Mouse (Mus musculus) CH12.LX (cell line): ENCODE data around the gene Lrrc57. TPM values are rescaled to one million over a fixed set of nuclear protein-coding genes. Genes with fewer than 3 reads are reported as not detected.

Source experiments
- DNase-seq: peaks from one replicate; pipeline ENCODE4 v3.0.0-alpha.2; 2013; ENCODE audit errors: extremely low read depth
- H3K27ac ChIP-seq: 2 replicates; pipeline ENCODE4 v1.5.1; 2012; ENCODE audit warnings: low read depth, mild to moderate bottlenecking, control low read depth, moderate library complexity; ENCODE audit not compliant: insufficient read depth
- H3K27me3 ChIP-seq: replicated peaks from 2 replicates; pipeline ENCODE3; 2012; ENCODE audit warnings: inconsistent platforms
- H3K36me3 ChIP-seq, 2 experiments: replicated peaks in 1 of 2; 2 replicates each; pipeline versions ENCODE3 to v1.6.1; 2012; ENCODE audit warnings: inconsistent platforms in 1 of 2, low read length in 1 of 2, mild to moderate bottlenecking in 1 of 2, mixed read lengths in 1 of 2, moderate library complexity in 1 of 2; ENCODE audit not compliant: control insufficient read depth in 1 of 2, insufficient read depth in 1 of 2
- H3K4me1 ChIP-seq, 2 experiments: 2 replicates each; pipeline ENCODE4 v1.6.1; 2012; ENCODE audit warnings: inconsistent platforms in 1 of 2, moderate library complexity in 1 of 2; ENCODE audit not compliant: insufficient read depth in 2 of 2, control insufficient read depth in 1 of 2
- H3K4me2 ChIP-seq: 2 replicates; pipeline ENCODE4 v1.6.1; 2012; ENCODE audit warnings: low read depth, mild to moderate bottlenecking, control low read depth; ENCODE audit not compliant: poor library complexity, insufficient read depth, severe bottlenecking
- H3K4me3 ChIP-seq, 3 experiments: fragments of 150-350 bp in 1 of 3; sonication (generic) in 1 of 3; replicated peaks in 1 of 3; 2 replicates each; pipeline versions ENCODE3 to v1.5.1; 2011 to 2012; ENCODE audit warnings: low read depth in 2 of 3, low read length in 2 of 3, mild to moderate bottlenecking in 2 of 3, moderate library complexity in 2 of 3, control low read depth in 1 of 3, improper control_type of control experiment in 1 of 3, inconsistent platforms in 1 of 3, mixed read lengths in 1 of 3; ENCODE audit not compliant: poor library complexity in 1 of 3
- H3K79me2 ChIP-seq: replicated peaks from 2 replicates; pipeline ENCODE4 v1.6.1; 2012; ENCODE audit warnings: mild to moderate bottlenecking, moderate library complexity; ENCODE audit not compliant: control insufficient read depth, poor library complexity, insufficient read depth, severe bottlenecking; ENCODE audit errors: extremely low read depth
- H3K9ac ChIP-seq: 2 replicates; pipeline ENCODE4 v1.6.1; 2012; ENCODE audit warnings: low read depth, mild to moderate bottlenecking, control low read depth, moderate library complexity; ENCODE audit not compliant: insufficient read depth
- H3K9me3 ChIP-seq: replicated peaks from 2 replicates; pipeline ENCODE3; 2012; ENCODE audit warnings: low read length, inconsistent platforms, mixed read lengths
- CHD1 ChIP-seq: IDR thresholded peaks from 2 replicates; pipeline ENCODE4 v1.6.1; 2012; ENCODE audit warnings: low read depth, low read length, improper control_type of control experiment, inconsistent platforms
- E2F4 ChIP-seq: IDR thresholded peaks from 2 replicates; pipeline ENCODE4 v1.6.1; 2011; ENCODE audit warnings: low read depth, low read length, improper control_type of control experiment; ENCODE audit not compliant: insufficient replicate concordance
- ELF1 ChIP-seq: IDR thresholded peaks from 2 replicates; pipeline ENCODE4 v1.6.1; 2014; ENCODE audit warnings: low read depth, mild to moderate bottlenecking, inconsistent platforms, low read length, improper control_type of control experiment
- EP300 ChIP-seq: IDR thresholded peaks from 2 replicates; pipeline ENCODE4 v1.6.1; 2011; ENCODE audit warnings: low read length, improper control_type of control experiment
- GABPA ChIP-seq: IDR thresholded peaks from 2 replicates; pipeline ENCODE4 v1.6.1; 2012; ENCODE audit warnings: low read depth, low read length, improper control_type of control experiment, inconsistent platforms; ENCODE audit not compliant: insufficient replicate concordance
- IRF4 ChIP-seq: IDR thresholded peaks from 2 replicates; pipeline ENCODE4 v1.6.1; 2014; ENCODE audit warnings: low read depth, mild to moderate bottlenecking, inconsistent platforms, low read length, improper control_type of control experiment
- MAZ ChIP-seq: IDR thresholded peaks from 2 replicates; pipeline ENCODE4 v1.6.1; 2012; ENCODE audit warnings: low read depth, mild to moderate bottlenecking, inconsistent platforms, low read length, improper control_type of control experiment, moderate library complexity
- MYC ChIP-seq: IDR thresholded peaks from 2 replicates; pipeline ENCODE4 v1.6.1; 2011; ENCODE audit warnings: low read depth, mild to moderate bottlenecking, improper control_type of control experiment, low read length
- PAX5 ChIP-seq: IDR thresholded peaks from 2 replicates; pipeline ENCODE4 v1.6.1; 2012; ENCODE audit warnings: low read length, inconsistent platforms, mixed read lengths
- POLR2A ChIP-seq: IDR thresholded peaks from 2 replicates; pipeline ENCODE4 v1.6.1; 2011; ENCODE audit warnings: low read depth, mild to moderate bottlenecking, improper control_type of control experiment, low read length
- POLR2AphosphoS2 ChIP-seq: IDR thresholded peaks from 2 replicates; pipeline ENCODE4 v1.6.1; 2011; ENCODE audit warnings: low read depth, low read length, improper control_type of control experiment
- TBP ChIP-seq: conservative IDR thresholded peaks from 2 replicates; pipeline ENCODE4 v1.6.1; 2011; ENCODE audit warnings: low read depth, low read length, improper control_type of control experiment
- USF1 ChIP-seq: IDR thresholded peaks from 2 replicates; pipeline ENCODE4 v1.6.1; 2014; ENCODE audit warnings: low read depth, mild to moderate bottlenecking, inconsistent platforms, low read length, improper control_type of control experiment
- USF2 ChIP-seq: conservative IDR thresholded peaks from 2 replicates; pipeline ENCODE4 v1.6.1; 2011; ENCODE audit warnings: low read depth, low read length, improper control_type of control experiment
- ZC3H11A ChIP-seq: IDR thresholded peaks from 2 replicates; pipeline ENCODE4 v1.6.1; 2012; ENCODE audit warnings: low read depth, mild to moderate bottlenecking, inconsistent platforms, low read length, improper control_type of control experiment
- ZKSCAN1 ChIP-seq: IDR thresholded peaks from 2 replicates; pipeline ENCODE4 v1.6.1; 2012; ENCODE audit warnings: low read depth, inconsistent platforms, low read length, improper control_type of control experiment, borderline replicate concordance
- ZMIZ1 ChIP-seq: IDR thresholded peaks from 2 replicates; pipeline ENCODE4 v1.6.1; 2012; ENCODE audit warnings: low read depth, mild to moderate bottlenecking, inconsistent platforms, low read length, improper control_type of control experiment
- ZNF384 ChIP-seq: IDR thresholded peaks from 2 replicates; pipeline ENCODE4 v1.6.1; 2012; ENCODE audit warnings: low read depth, low read length, improper control_type of control experiment, inconsistent platforms
- dilution Hi-C: fragments of 300-500 bp; cut with MboI; formaldehyde crosslinking; loops from 2 replicates; pipeline ENCODE4 v1.14.3; 2020; ENCODE audit warnings: low sequenced_read_pairs; ENCODE audit not compliant: extremely low pct_unique_long_range_greater_than_20kb, extremely low pct_ligation_motif_present
- in situ Hi-C: fragments of 300-500 bp; cut with MboI; formaldehyde crosslinking; loops from 3 replicates; pipeline ENCODE4 v1.14.3; 2019; ENCODE audit warnings: low sequenced_read_pairs, low pct_ligation_motif_present, low pct_unique_long_range_greater_than_20kb, mixed read lengths
- polyA plus RNA-seq: library from polyadenylated mRNA; unstranded; fragments of >175 nt; gene quantifications from 2 replicates; pipeline ENCODE4 v1.2.1, GENCODE M21; 2012; ENCODE audit warnings: low read depth; ENCODE audit not compliant: insufficient read length
- total RNA-seq, 2 experiments: library from RNA; depleted of rRNA; stranded (reverse); fragments of 300-350 nt in 1 of 2; fragments of >200 nt in 1 of 2; gene quantifications; 2 replicates each; pipeline ENCODE4 v1.2.3; 2012 to 2014

Gene Lrrc57
- total and polyA plus RNA-seq, 3 experiments: 8.9 to 15.6 (median 10.3) TPM

GRCm38 (mm10) chr2:120628076-120628865 is 19.0 kb upstream of the Lrrc57 start:
- no peaks in the 10 kb centered on the region for H3K9me3 ChIP-seq
- no peaks in the 10 kb centered on the region for H3K79me2 ChIP-seq
- no peaks in the 10 kb centered on the region for H3K36me3 ChIP-seq
- no peaks in the 10 kb centered on the region for H3K27me3 ChIP-seq
- TF ChIP-seq IRF4 (no peak), ZNF384 (peak; percentile 70), ELF1 (peak; percentile 34; the same call in 1 of the 2 replicates), TBP (peak; percentile 94), EP300 (no peak), POLR2AphosphoS2 (no peak), PAX5 (no peak), GABPA (no peak), MAZ (0 out of 2 replicates have a peak, but pooled peaks have one; percentile 2), CHD1 (peak; percentile 62; the same call in 1 of the 2 replicates), POLR2A (peak; percentile 40; the same call in 1 of the 2 replicates)
- TF ChIP-seq, all 38 proteins: peak for 6
- no peak for DNase-seq
- Histone ChIP-seq H3K4me2 (peak overlapping the region; percentile 67), H3K4me3 (peak overlapping the region; percentile 44 to 58 (median 50)), H3K4me1 (peaks cover 3 to 13% of the 10 kb centered on the region in 2 experiments; a peak in 2 of 4 replicates), H3K27ac (no peak overlapping the region), H3K9ac (peak overlapping the region; percentile 47; the same call in 1 of the 2 replicates)
- dilution Hi-C loops: no loop called here
- in situ Hi-C loops: no loop called here

DNA sequence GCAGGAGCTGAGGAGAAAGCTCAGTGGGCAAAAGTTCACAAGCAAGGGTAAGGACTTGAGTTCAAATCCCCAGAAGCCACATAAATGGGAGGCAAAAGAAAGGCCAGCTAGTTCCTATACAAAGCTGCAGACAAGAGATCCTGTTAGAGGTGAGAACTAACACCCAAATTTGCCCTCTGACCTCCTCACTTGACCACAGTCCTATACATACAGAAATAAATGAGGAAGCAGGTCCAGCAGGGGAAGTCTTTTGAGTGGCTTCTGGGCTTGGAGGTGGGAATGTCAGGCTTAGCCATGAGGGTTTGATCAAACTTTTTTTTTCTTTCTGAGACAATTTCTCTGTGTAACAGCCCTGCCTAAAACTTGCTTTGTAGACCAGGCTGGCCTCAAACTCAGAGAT is 13.6 kb upstream of the Lrrc57 start:
- no peak for DNase-seq
- H3K27ac ChIP-seq: no peak overlapping the region
- no peaks in the 10 kb centered on the region for H3K27me3 ChIP-seq
- no peak overlapping the region for H3K4me2 ChIP-seq
- dilution Hi-C loops: no loop called here
- no peaks in the 10 kb centered on the region for H3K79me2 ChIP-seq
- H3K36me3 ChIP-seq: peaks cover 10 to 28% of the 10 kb centered on the region in 2 experiments
- peaks cover 4% of the 10 kb centered on the region for H3K9me3 ChIP-seq
- no peak overlapping the region for H3K4me3 ChIP-seq
- TF ChIP-seq E2F4: no peak
- TF ChIP-seq ZC3H11A: no peak
- TF ChIP-seq ZMIZ1: no peak
- TF ChIP-seq POLR2A: no peak
- no peak for TF ChIP-seq MAZ
- TF ChIP-seq ZKSCAN1: no peak
- no peak for TF ChIP-seq EP300
- no peak for TF ChIP-seq USF2
- no peak for TF ChIP-seq MYC
- TF ChIP-seq USF1: no peak
- no peak for TF ChIP-seq GABPA
- TF ChIP-seq, all 38 proteins: peak for 0
- in situ Hi-C loops: no loop called here
- Histone ChIP-seq H3K4me1 (no peaks in the 10 kb centered on the region), H3K9ac (no peak overlapping the region)
